Mouse (Mus musculus) thymus, adult 2 months (tissue): ENCODE data around the gene Nfia.

ENCODE experiments used
- CTCF ChIP-seq: fragments of 200-500 bp; IDR thresholded peaks from 2 replicates; pipeline ENCODE4 v1.5.1; 2012; ENCODE audit warnings: mild to moderate bottlenecking, control low read depth, low read length, moderate library complexity, borderline replicate concordance; ENCODE audit not compliant: control insufficient read depth, poor library complexity, insufficient read depth; ENCODE audit errors: extremely low read depth
- POLR2A ChIP-seq: fragments of 200-500 bp; IDR thresholded peaks from 2 replicates; pipeline ENCODE4 v1.6.1; 2012; ENCODE audit warnings: mild to moderate bottlenecking, low read length, control low read depth, moderate library complexity; ENCODE audit not compliant: control insufficient read depth, poor library complexity, insufficient read depth; ENCODE audit errors: extremely low read depth

GRCm38 (mm10) chr4:97832279-97832640, 59.7 kb downstream of the Nfia start:
- TF ChIP-seq CTCF (no peak), POLR2A (no peak)
